Mouse (Mus musculus) lung, adult 2 months (tissue): ENCODE measurements around the gene Gm7247. TPM values are rescaled to one million over a fixed set of nuclear protein-coding genes. Genes with fewer than 3 reads are reported as not detected.
"Not testable (repeated sequence)": the region's sequence is repeated elsewhere in the genome, so short reads cannot be mapped to it uniquely, and the experiment has no call there.

Experiments
- DNase-seq: peaks from one replicate; pipeline ENCODE4 v3.0.0; 2022
- H3K4me1 ChIP-seq: fragments of 200-500 bp; 2 replicates; pipeline ENCODE4 v1.6.1; 2011; ENCODE audit warnings: low read length; ENCODE audit not compliant: control insufficient read depth, insufficient read depth
- H3K4me3 ChIP-seq: fragments of 200-500 bp; replicated peaks from 2 replicates; pipeline ENCODE3; 2011; ENCODE audit warnings: low read depth, mild to moderate bottlenecking, control low read depth, low read length; ENCODE audit errors: extremely low read depth
- CTCF ChIP-seq: fragments of 200-500 bp; IDR thresholded peaks from 2 replicates; pipeline ENCODE4 v1.5.1; 2011; ENCODE audit warnings: mild to moderate bottlenecking, low read length, control low read depth; ENCODE audit not compliant: insufficient read depth
- POLR2A ChIP-seq: fragments of 200-500 bp; IDR thresholded peaks from 2 replicates; pipeline ENCODE4 v1.6.1; 2011; ENCODE audit warnings: low read depth, mild to moderate bottlenecking, control low read depth, low read length, borderline replicate concordance; ENCODE audit errors: extremely low read depth
- WGBS: fragments of 180-500 bp; shearing (Covaris S2); methylation state at CpG from one replicate; pipeline ENCODE4 v1.1.7; 2018; 5-methylcytosine and 5-hydroxymethylcytosine counted together
- polyA plus RNA-seq: library from polyadenylated mRNA; depleted of rRNA; stranded (reverse); fragments of >200 nt; gene quantifications from 2 replicates; pipeline ENCODE4 v1.2.3, GENCODE M21; 2012; rRNA removed

The Gm7247 gene
- polyA plus RNA-seq, 1 experiment: not detected

DNA sequence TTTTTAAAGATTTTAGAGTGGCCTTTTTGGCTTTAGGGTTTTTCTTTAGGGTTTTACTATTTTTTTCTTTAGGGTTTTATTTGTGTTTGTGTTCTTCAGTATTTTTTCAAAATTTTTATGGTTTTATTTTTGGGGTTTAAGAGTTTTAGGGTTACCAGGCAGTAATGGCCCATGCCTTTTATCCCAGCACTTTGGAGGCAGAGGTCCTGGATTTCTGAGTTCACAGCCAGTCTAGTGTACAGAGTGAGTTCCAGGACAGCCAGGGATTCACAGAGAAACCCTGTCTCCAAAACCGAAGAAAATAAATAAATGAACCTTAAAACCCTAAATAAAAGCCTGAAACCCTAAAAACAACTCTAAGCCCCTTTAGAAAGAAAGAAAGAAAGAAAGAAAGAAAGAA is 124.6 kb downstream of the Gm7247 start:
- WGBS: 68% methylated on average over 1 of the region's 1 CpGs
- no peak for TF ChIP-seq POLR2A
- no peak for TF ChIP-seq CTCF
- no peak for DNase-seq
- H3K4me1 ChIP-seq: no peaks in the 10 kb centered on the region
- no peak overlapping the region for H3K4me3 ChIP-seq

DNA sequence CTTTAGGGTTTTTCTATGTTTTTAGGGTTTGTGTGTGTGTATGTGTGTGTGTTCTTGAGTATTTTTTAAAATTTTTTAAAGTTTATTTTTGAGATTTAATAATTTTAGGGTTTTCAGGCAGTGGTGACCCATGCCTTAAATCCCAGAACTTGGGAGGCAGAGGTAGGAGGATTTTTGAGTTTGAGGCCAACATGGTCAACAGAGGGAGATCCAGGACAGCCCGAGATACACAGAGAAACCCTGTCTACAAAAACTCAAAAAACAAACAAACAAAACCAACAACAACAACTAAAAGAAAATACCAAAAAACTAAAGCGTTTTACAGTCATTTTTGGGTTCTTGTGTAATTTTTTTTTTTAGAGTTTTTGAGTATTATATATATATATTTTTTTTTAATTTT is 134.2 kb downstream of the Gm7247 start:
- H3K4me1 ChIP-seq: no peaks in the 10 kb centered on the region
- H3K4me3 ChIP-seq: no peak overlapping the region
- no peak for TF ChIP-seq CTCF
- no peak for TF ChIP-seq POLR2A
- WGBS: 87% methylated on average over 2 of the region's 2 CpGs
- no peak for DNase-seq

DNA sequence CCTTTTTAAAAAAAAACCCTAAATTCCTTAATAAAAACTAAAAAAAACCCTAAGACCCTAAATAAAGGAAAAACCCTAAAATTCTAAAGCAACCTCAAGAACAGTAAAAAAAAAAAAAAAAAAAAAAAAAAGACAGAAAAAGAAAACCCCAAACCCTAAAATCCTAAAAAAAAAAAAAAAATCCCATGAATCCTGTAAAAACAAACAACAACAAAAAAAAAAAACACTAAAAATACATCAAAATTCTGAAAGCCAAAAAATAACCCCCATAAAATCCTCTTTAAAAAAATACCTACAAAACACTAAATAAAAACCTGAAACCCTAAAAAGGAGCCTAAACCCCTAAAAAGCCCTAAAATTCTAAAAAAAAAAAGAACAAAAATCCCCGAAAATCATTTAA is 135.4 kb downstream of the Gm7247 start:
- no peaks in the 10 kb centered on the region for H3K4me1 ChIP-seq
- DNase-seq: no peak
- 85% methylated on average over 1 of the region's 1 CpGs for WGBS
- H3K4me3 ChIP-seq: no peak overlapping the region
- TF ChIP-seq POLR2A (no peak), CTCF (no peak)

DNA sequence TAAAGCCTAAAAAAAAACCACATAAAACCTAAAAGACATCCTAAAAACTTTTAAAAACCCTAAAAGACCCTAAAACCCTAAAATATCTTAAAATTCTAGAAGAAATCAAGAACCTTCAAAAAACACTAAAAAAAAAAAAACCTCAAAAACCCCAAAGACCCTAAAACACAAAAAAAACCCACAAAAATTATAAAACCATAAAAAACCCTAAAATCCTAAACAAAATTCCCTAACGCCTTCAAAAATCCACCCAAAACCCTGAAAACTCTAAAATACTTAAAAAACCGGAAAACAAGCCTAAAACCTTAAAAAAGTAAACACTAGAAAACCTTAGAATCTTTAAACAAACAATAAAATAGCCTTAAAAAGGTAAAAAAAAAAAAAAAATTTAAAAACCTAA is 136.4 kb downstream of the Gm7247 start:
- no peak for DNase-seq
- WGBS: 82% methylated on average over 2 of the region's 2 CpGs
- H3K4me1 ChIP-seq: no peaks in the 10 kb centered on the region
- no peak overlapping the region for H3K4me3 ChIP-seq
- TF ChIP-seq POLR2A: no peak
- TF ChIP-seq CTCF: no peak

DNA sequence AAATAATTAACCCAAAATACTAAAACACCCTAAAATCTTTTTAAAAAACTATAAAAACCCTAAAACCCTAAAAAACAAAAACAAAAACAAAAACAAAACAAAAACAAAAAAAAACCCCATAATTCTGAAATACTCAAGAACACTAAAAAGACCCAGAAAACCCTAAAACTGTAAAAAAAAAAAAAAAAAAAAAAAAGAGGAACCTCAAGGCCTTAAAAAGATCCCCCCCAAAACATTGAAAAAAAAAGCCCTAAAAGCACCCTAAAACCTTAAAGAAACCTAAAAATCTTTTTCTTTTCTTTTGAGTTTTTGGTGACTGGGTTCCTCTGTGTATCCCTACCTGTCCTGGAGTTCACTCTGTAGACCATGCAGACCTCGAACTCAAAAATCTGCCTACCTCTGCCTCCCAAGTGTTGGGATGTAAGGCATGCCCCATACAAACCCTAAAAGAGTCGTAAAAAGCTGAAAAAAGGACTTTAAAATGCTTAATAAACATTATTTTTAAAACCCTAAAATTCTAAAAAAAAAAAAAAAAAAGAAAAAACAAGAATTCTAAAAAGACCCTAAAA is 138.2 kb downstream of the Gm7247 start:
- Histone ChIP-seq H3K4me1 (no peaks in the 10 kb centered on the region), H3K4me3 (no peak overlapping the region)
- DNase-seq: no peak
- 67% methylated on average over 2 of the region's 2 CpGs for WGBS
- no peak for TF ChIP-seq CTCF
- TF ChIP-seq POLR2A: no peak

DNA sequence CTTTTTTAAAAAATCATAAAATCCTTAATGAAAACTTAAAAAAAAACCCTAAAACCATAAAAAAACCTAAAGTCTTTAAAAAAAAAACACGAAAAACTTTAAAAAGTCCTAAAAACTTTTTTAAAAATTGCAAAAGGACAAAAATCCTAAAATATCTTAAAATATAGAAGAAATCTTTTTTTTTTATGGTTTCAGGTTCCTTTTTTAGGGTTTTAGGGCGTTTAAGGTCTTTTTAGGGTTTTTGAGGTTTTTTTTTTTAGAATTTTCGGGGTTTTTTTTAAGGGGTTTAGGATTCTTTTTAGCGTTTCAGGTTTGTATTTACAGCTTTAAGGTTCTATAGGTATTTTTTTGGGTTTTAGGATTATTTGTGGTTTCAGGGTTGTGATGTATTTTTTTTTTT is 138.9 kb downstream of the Gm7247 start:
- TF ChIP-seq POLR2A: no peak
- TF ChIP-seq CTCF: no peak
- DNase-seq: no peak
- no peak overlapping the region for H3K4me3 ChIP-seq
- no peaks in the 10 kb centered on the region for H3K4me1 ChIP-seq
- 74% methylated on average over 4 of the region's 4 CpGs for WGBS

DNA sequence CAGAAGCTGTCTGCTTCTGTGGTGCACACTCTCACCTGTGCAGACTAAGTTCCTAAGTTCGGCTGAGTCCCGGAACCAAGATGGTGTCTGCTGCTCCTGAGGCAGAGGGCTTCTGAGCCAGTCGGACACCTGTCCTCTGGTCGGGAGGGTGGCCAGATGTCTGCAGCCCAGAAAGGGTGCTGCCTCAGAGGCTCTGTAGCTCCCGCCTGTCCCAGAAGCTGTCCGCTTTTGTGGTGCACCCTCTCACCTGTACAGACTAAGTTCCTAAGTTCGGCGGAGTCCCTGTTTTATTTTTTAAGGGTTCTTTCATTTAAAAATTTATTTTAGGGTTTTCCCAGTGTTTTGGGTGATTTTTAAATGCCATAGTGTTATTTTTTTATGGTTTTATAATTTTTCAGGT is 145.9 kb downstream of the Gm7247 start:
- 92% methylated on average over 8 of the region's 8 CpGs for WGBS
- H3K4me3 ChIP-seq: no peak overlapping the region
- TF ChIP-seq CTCF (no peak), POLR2A (no peak)
- DNase-seq: no peak
- H3K4me1 ChIP-seq: no peaks in the 10 kb centered on the region

DNA sequence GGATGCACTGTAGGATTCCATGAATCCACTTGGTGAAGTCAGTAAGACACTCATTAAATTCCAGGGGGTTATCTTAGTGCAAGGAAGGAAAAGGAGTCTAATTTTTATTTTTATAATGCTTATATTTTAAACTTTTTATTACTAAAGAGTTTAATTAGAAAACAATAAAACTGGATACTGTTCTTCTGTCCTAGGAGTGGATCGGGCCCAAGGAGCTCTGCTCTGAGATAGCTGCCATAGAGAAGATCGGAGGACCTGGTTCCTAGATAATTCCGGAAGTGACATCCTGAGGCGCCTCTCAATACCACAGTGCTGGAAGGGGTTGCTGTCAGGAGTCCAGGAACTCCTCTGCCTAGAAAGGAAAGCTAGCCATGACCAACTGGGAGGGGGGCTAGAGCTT is 190.9 kb downstream of the Gm7247 start, which contains the start of gene Gm5622:
TSS of gene Gm5622 (plus strand) at position 301 of the 400 bp plus-strand sequence.
- TF ChIP-seq CTCF: no peak
- no peak for TF ChIP-seq POLR2A
- Histone ChIP-seq H3K4me3 (no peak within 1 kb of the TSS), H3K4me1 (no peaks in the 10 kb centered on the region)
- WGBS: 86% methylated on average over 4 of the region's 4 CpGs
- no peak for DNase-seq

DNA sequence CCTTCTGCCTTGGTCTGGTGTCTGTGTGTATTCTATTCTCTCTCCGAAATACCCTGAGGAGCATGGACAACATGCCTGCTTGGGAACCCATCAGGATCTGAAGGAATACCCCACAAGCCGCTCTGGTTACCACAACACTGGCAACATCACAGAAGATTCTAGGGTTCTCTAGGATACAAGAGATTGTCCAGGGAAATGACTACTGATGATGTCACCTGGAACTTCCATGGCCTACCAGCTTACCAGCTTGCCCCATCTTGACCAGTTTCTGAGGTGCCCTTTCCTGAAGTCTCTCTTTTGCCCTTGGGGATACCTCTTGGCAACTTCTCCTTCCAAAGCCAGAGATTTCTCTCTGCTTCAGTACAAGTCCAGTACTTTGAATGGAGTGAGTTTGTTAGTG is 212.4 kb downstream of the Gm7247 start, which contains the start of gene Gm17175:
TSS of gene Gm17175 (minus strand) at position 101 of the 400 bp plus-strand sequence.
- not testable (repeated sequence) for H3K4me3 ChIP-seq, H3K4me1 ChIP-seq, DNase-seq
- WGBS: 79% methylated on average over 2 of the region's 2 CpGs

DNA sequence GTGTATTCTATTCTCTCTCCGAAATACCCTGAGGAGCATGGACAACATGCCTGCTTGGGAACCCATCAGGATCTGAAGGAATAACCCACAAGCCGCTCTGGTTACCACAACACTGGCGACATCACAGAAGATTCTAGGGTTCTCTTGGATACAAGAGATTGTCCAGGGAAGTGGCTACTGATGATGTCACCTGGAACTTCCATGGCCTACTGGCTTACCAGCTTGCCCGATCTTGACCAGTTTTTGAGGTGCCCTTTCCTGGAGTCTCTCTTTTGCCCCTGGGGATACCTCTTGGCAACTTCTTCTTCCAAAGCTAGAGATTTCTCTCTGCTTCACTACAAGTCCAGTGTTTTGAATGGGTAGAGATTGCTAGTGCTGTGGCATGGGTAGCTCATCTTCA is 230.5 kb downstream of the Gm7247 start, which contains the start of gene Gm17174:
TSS of gene Gm17174 (minus strand) at position 101 of the 400 bp plus-strand sequence.
- not testable (repeated sequence) for H3K4me3 ChIP-seq, DNase-seq, H3K4me1 ChIP-seq
- WGBS: 83% methylated on average over 4 of the region's 4 CpGs

DNA sequence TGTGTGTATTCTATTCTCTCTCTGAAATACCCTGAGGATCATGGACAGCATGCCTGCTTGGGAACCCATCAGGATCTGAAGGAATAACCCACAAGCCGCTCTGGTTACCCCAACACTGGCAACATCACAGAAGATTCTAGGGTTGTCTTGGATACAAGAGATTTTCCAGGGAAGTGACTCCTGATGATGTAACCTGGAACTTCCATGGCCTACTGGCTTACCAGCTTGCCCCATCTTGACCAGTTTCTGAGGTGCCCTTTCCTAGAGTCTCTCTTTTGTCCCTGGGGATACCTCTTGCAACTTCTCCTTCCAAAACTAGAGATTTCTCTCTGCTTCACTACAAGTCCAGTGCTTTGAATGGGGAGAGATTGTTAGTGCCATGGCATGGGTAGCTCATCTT is 249.7 kb downstream of the Gm7247 start, which contains the start of gene Gm17078:
TSS of gene Gm17078 (minus strand) at position 101 of the 400 bp plus-strand sequence.
- 73% methylated on average over 1 of the region's 1 CpGs for WGBS
- no peak for DNase-seq
- Histone ChIP-seq H3K4me1 (no peaks in the 10 kb centered on the region), H3K4me3 (no peak within 1 kb of the TSS)
- TF ChIP-seq POLR2A: no peak
- no peak for TF ChIP-seq CTCF

Other genes starting within 250 kb of the Gm7247 start
- gene Eddm3b, start 247.3 kb upstream of the Gm7247 start, polyA plus RNA-seq: 0.08 TPM in 1 of 2 replicates, not detected in the other
- gene Rnase6, start 237.8 kb upstream of the Gm7247 start, polyA plus RNA-seq: 12.1 and 19.2 TPM in 2 replicates
- gene Rnase1, start 215.0 kb upstream of the Gm7247 start, polyA plus RNA-seq: 3.7 and 4.8 TPM in 2 replicates
- 0.40 TPM in 1 of 2 replicates, not detected in the other for gene Rnase2b, start 199.5 kb upstream of the Gm7247 start, polyA plus RNA-seq
- not detected in 2 replicates for gene Ang2, start 162.6 kb upstream of the Gm7247 start, polyA plus RNA-seq
- not detected in 2 replicates for gene Ear14, start 158.4 kb upstream of the Gm7247 start, polyA plus RNA-seq
- not detected in 2 replicates for gene Rnase2a, start 105.6 kb upstream of the Gm7247 start, polyA plus RNA-seq
- not detected in 2 replicates for gene Vmn2r88, start 49.1 kb downstream of the Gm7247 start, polyA plus RNA-seq
- not detected in 2 replicates for gene Vmn2r89, start 90.1 kb downstream of the Gm7247 start, polyA plus RNA-seq
- gene Gm5622, start 191.0 kb downstream of the Gm7247 start, polyA plus RNA-seq: not detected in 2 replicates
- not detected in 2 replicates for gene Gm17175, start 212.3 kb downstream of the Gm7247 start, polyA plus RNA-seq
- gene Gm17174, start 230.4 kb downstream of the Gm7247 start, polyA plus RNA-seq: not detected in 2 replicates
- gene Gm17078, start 249.6 kb downstream of the Gm7247 start, polyA plus RNA-seq: not detected in 2 replicates